In genomic region chr5:141138771-141139360, GRCm38 (mm10) we compare ENCODE assay signal across 9 mouse cellular contexts.
A peak's percentile ranks its signal among the peaks of the same experiment; 100 is the strongest.
DNase-seq lines count a peak whose midpoint lies in the region; ATAC-seq lines count a peak whose summit lies in the region.
"Had no signal": no experiment of that assay in that cellular context is flagged by ENCODE, and none has a peak within 500 bp of the region (broad histone marks: within the 10 kb centered on the region; RNA-seq: fewer than 3 reads in every experiment).

No protein-coding gene starts in this region.

- H3K9me3 ChIP-seq in limb, embryonic 11.5 days (ENCODE audit: control insufficient read depth, low read length): no peaks in the 10 kb centered on the region

- peak overlapping the region; percentile 55; the same call in 1 of the 2 replicates for H3K27ac ChIP-seq in limb, embryonic 11.5 days (replicated peaks; ENCODE audit: low read depth, low read length)
- H3K27ac ChIP-seq: left cerebral cortex, adult 2 months had no signal

- 49% methylated on average over 12 of the region's 12 CpGs for WGBS in limb, embryonic 11.5 days

- H3K9ac ChIP-seq in limb, embryonic 11.5 days (ENCODE audit: low read length): 0 out of 2 replicates have a peak overlapping the region, but pooled peaks have one; percentile 22

- H3K36me3 ChIP-seq in limb, embryonic 11.5 days (ENCODE audit: control insufficient read depth, insufficient read depth, low read length): no peaks in the 10 kb centered on the region

- ATAC-seq in limb, embryonic 11.5 days (ENCODE audit: insufficient number of reproducible peaks, low FRiP score, low TSS enrichment, low read depth): no peak

- peak; percentile 24 to 31 for DNase-seq in cerebellum, postnatal 10 days
- DNase-seq in cerebellum, adult 11-12 months: no peak
- peak; percentile 88 for DNase-seq in adrenal gland, adult 2 months
- peak; percentile 57 to 59 for DNase-seq in heart, adult 18-20 months
- DNase-seq in limb, embryonic 11.5 days (ENCODE audit: low spot score): no peak
- DNase-seq in natural killer cell, adult 2 months (ENCODE audit: low spot score in 2 of 2): no peak
- DNase-seq in gastrocnemius, adult 18-20 months (ENCODE audit: low spot score): no peak
- DNase-seq in thymus, postnatal 0 days (ENCODE audit: low spot score): no peak

- no peak overlapping the region for H3K4me3 ChIP-seq in limb, embryonic 11.5 days (ENCODE audit: low read depth, low read length)
- H3K4me3 ChIP-seq: left cerebral cortex, adult 2 months had no signal

- H3K4me1 ChIP-seq in limb, embryonic 11.5 days (ENCODE audit: control insufficient read depth, insufficient read depth, low read length): peaks cover 14% of the 10 kb centered on the region; the same call in 1 of the 2 replicates

- 0 out of 2 replicates have a peak overlapping the region, but pooled peaks have one; percentile 12 for H3K4me2 ChIP-seq in limb, embryonic 11.5 days (ENCODE audit: low read depth, severe bottlenecking)

- H3K27me3 ChIP-seq in limb, embryonic 11.5 days (ENCODE audit: control insufficient read depth, insufficient read depth, low read length): no peaks in the 10 kb centered on the region

Comparison
In these comparisons a context has a peak if more than half of its experiments do, and no peak if none do; other contexts are left out.
1. DNase-seq: peak in cerebellum, postnatal 10 days (2 of 2), adrenal gland, adult 2 months (single experiment) and heart, adult 18-20 months (2 of 2); none in cerebellum, adult 11-12 months (single experiment), limb, embryonic 11.5 days (single experiment), natural killer cell, adult 2 months (0 of 2), gastrocnemius, adult 18-20 months (single experiment) and thymus, postnatal 0 days (single experiment).